Mouse (Mus musculus): ENCODE measurements around the gene Foxi3. TPM values are rescaled to one million over a fixed set of nuclear protein-coding genes. Genes with fewer than 3 reads are reported as not detected.

Foxi3 gene
- polyA plus RNA-seq, 1 experiment from 2014 or later: not detected

GRCm38 (mm10) chr6:70955841-70956240 is 490 bp upstream of the Foxi3 start:
- no peak overlapping the region for H3K9ac ChIP-seq
- H3K27me3 ChIP-seq: peaks cover 86% of the 10 kb centered on the region
- no peak for ATAC-seq (ENCODE audit: borderline replicate concordance, extremely low read depth, low FRiP score, low TSS enrichment)
- WGBS: 3% methylated on average over 12 of the region's 12 CpGs
- no peaks in the 10 kb centered on the region for H3K36me3 ChIP-seq
- no peaks in the 10 kb centered on the region for H3K9me3 ChIP-seq
- H3K4me3 ChIP-seq: peak overlapping the region; percentile 39
- H3K4me1 ChIP-seq: peaks cover 9% of the 10 kb centered on the region; the same call in 1 of the 2 replicates
- H3K27ac ChIP-seq: no peak overlapping the region
- H3K4me2 ChIP-seq: peak overlapping the region; percentile 75

- Histone ChIP-seq H3K4me2 (peak overlapping the region; percentile 75), H3K4me1 (peaks cover 9% of the 10 kb centered on the region; the same call in 1 of the 2 replicates), H3K9me3 (no peaks in the 10 kb centered on the region), H3K36me3 (no peaks in the 10 kb centered on the region), H3K27ac (no peak overlapping the region), H3K27me3 (peaks cover 86% of the 10 kb centered on the region), H3K4me3 (peak overlapping the region; percentile 39), H3K9ac (no peak overlapping the region)
- WGBS: 2% methylated on average over 34 of the region's 34 CpGs
- ATAC-seq (ENCODE audit: borderline replicate concordance, extremely low read depth, low FRiP score, low TSS enrichment): no peak
Measured at GRCm38 (mm10) chr6:70956936-70957335, 605 bp downstream of the Foxi3 start.

GRCm38 (mm10) chr6:70957341-70957940 is 1.1 kb downstream of the Foxi3 start:
- peak overlapping the region; percentile 75; the same call in 1 of the 2 replicates for H3K4me2 ChIP-seq
- no peak overlapping the region for H3K9ac ChIP-seq
- WGBS: 10% methylated on average over 7 of the region's 7 CpGs
- H3K27ac ChIP-seq: no peak overlapping the region
- ATAC-seq (ENCODE audit: borderline replicate concordance, extremely low read depth, low FRiP score, low TSS enrichment): no peak
- no peaks in the 10 kb centered on the region for H3K9me3 ChIP-seq
- H3K36me3 ChIP-seq: no peaks in the 10 kb centered on the region
- peaks cover 82% of the 10 kb centered on the region for H3K27me3 ChIP-seq
- peaks cover 9% of the 10 kb centered on the region; the same call in 1 of the 2 replicates for H3K4me1 ChIP-seq
- H3K4me3 ChIP-seq: peak overlapping the region; percentile 39; the same call in 1 of the 2 replicates

- no peak overlapping the region for H3K27ac ChIP-seq
- 45% methylated on average over 6 of the region's 6 CpGs for WGBS
Measured at GRCm38 (mm10) chr6:70964116-70964830, 7.9 kb downstream of the Foxi3 start.

GRCm38 (mm10) chr6:70965694-70966093 is 9.4 kb downstream of the Foxi3 start:
- Histone ChIP-seq H3K27me3 (peaks cover 29% of the 10 kb centered on the region; the same call in 1 of the 2 replicates), H3K9me3 (no peaks in the 10 kb centered on the region), H3K4me1 (0 out of 2 replicates have a peak, but pooled peaks cover 4% of the 10 kb centered on the region), H3K4me2 (no peak overlapping the region), H3K9ac (no peak overlapping the region), H3K4me3 (no peak overlapping the region), H3K27ac (no peak overlapping the region), H3K36me3 (no peaks in the 10 kb centered on the region)
- no peak for ATAC-seq (ENCODE audit: borderline replicate concordance, extremely low read depth, low FRiP score, low TSS enrichment)
- WGBS: 20% methylated on average over 7 of the region's 7 CpGs

More at GRCm38 (mm10) chr6:70964116-70964830, 7.9 kb downstream of the Foxi3 start:
- Histone ChIP-seq H3K4me2 (no peak overlapping the region), H3K27me3 (peaks cover 44% of the 10 kb centered on the region), H3K4me1 (0 out of 2 replicates have a peak, but pooled peaks cover 4% of the 10 kb centered on the region), H3K9me3 (no peaks in the 10 kb centered on the region), H3K4me3 (no peak overlapping the region), H3K9ac (no peak overlapping the region), H3K36me3 (no peaks in the 10 kb centered on the region)
- ATAC-seq (ENCODE audit: borderline replicate concordance, extremely low read depth, low FRiP score, low TSS enrichment): no peak

GRCm38 (mm10) chr6:70967422-70967821 is 11.1 kb downstream of the Foxi3 start:
- H3K4me3 ChIP-seq: peak overlapping the region; percentile 3; the same call in 1 of the 2 replicates
- no peaks in the 10 kb centered on the region for H3K36me3 ChIP-seq
- 6% methylated on average over 8 of the region's 8 CpGs for WGBS
- ATAC-seq (ENCODE audit: borderline replicate concordance, extremely low read depth, low FRiP score, low TSS enrichment): no peak
- peak overlapping the region; percentile 34 for H3K4me2 ChIP-seq
- no peaks in the 10 kb centered on the region for H3K9me3 ChIP-seq
- no peak overlapping the region for H3K9ac ChIP-seq
- 0 out of 2 replicates have a peak, but pooled peaks cover 4% of the 10 kb centered on the region for H3K4me1 ChIP-seq
- no peak overlapping the region for H3K27ac ChIP-seq
- peaks cover 28% of the 10 kb centered on the region; the same call in 1 of the 2 replicates for H3K27me3 ChIP-seq

- Histone ChIP-seq H3K9ac (no peak overlapping the region), H3K36me3 (no peaks in the 10 kb centered on the region), H3K27me3 (peaks cover 26% of the 10 kb centered on the region; the same call in 1 of the 2 replicates), H3K4me3 (no peak overlapping the region), H3K9me3 (no peaks in the 10 kb centered on the region), H3K4me1 (0 out of 2 replicates have a peak, but pooled peaks cover 4% of the 10 kb centered on the region), H3K4me2 (no peak overlapping the region), H3K27ac (no peak overlapping the region)
- no peak for ATAC-seq (ENCODE audit: borderline replicate concordance, extremely low read depth, low FRiP score, low TSS enrichment)
- WGBS: 52% methylated on average over 4 of the region's 4 CpGs
Measured at GRCm38 (mm10) chr6:70968291-70968690, 12.0 kb downstream of the Foxi3 start.

- Histone ChIP-seq H3K36me3 (no peaks in the 10 kb centered on the region), H3K9ac (no peak overlapping the region), H3K4me3 (no peak overlapping the region), H3K27me3 (no peaks in the 10 kb centered on the region), H3K9me3 (no peaks in the 10 kb centered on the region), H3K4me1 (no peaks in the 10 kb centered on the region), H3K27ac (no peak overlapping the region), H3K4me2 (no peak overlapping the region)
- WGBS: 43% methylated on average over 3 of the region's 3 CpGs
- no peak for ATAC-seq (ENCODE audit: borderline replicate concordance, extremely low read depth, low FRiP score, low TSS enrichment)
Measured at GRCm38 (mm10) chr6:70973066-70973465, 16.7 kb downstream of the Foxi3 start.

- Histone ChIP-seq H3K4me1 (no peaks in the 10 kb centered on the region), H3K9me3 (no peaks in the 10 kb centered on the region), H3K27me3 (no peaks in the 10 kb centered on the region), H3K4me2 (no peak overlapping the region), H3K4me3 (no peak overlapping the region), H3K36me3 (no peaks in the 10 kb centered on the region), H3K27ac (no peak overlapping the region), H3K9ac (no peak overlapping the region)
- 75% methylated on average over 8 of the region's 8 CpGs for WGBS
- no peak for ATAC-seq (ENCODE audit: borderline replicate concordance, extremely low read depth, low FRiP score, low TSS enrichment)
Measured at GRCm38 (mm10) chr6:70981036-70981435, 24.7 kb downstream of the Foxi3 start.

- Histone ChIP-seq H3K36me3 (no peaks in the 10 kb centered on the region), H3K27ac (no peak overlapping the region), H3K4me1 (no peaks in the 10 kb centered on the region), H3K4me3 (no peak overlapping the region), H3K9ac (no peak overlapping the region), H3K4me2 (no peak overlapping the region), H3K27me3 (no peaks in the 10 kb centered on the region), H3K9me3 (no peaks in the 10 kb centered on the region)
- ATAC-seq (ENCODE audit: borderline replicate concordance, extremely low read depth, low FRiP score, low TSS enrichment): no peak
- WGBS: 73% methylated on average over 1 of the region's 1 CpGs
Measured at GRCm38 (mm10) chr6:70982416-70982815, 26.1 kb downstream of the Foxi3 start.

- WGBS: 67% methylated on average over 8 of the region's 8 CpGs
- Histone ChIP-seq H3K4me2 (no peak overlapping the region), H3K27ac (no peak overlapping the region), H3K27me3 (no peaks in the 10 kb centered on the region), H3K36me3 (no peaks in the 10 kb centered on the region), H3K4me1 (no peaks in the 10 kb centered on the region), H3K4me3 (no peak overlapping the region), H3K9me3 (no peaks in the 10 kb centered on the region), H3K9ac (no peak overlapping the region)
- ATAC-seq (ENCODE audit: borderline replicate concordance, extremely low read depth, low FRiP score, low TSS enrichment): no peak
Measured at GRCm38 (mm10) chr6:70986683-70987082, 30.4 kb downstream of the Foxi3 start.

- H3K27ac ChIP-seq: no peak overlapping the region
- no peak overlapping the region for H3K9ac ChIP-seq
- 74% methylated on average over 4 of the region's 4 CpGs for WGBS
- H3K4me3 ChIP-seq: no peak overlapping the region
- no peaks in the 10 kb centered on the region for H3K36me3 ChIP-seq
- no peak overlapping the region for H3K4me2 ChIP-seq
- no peak for ATAC-seq (ENCODE audit: borderline replicate concordance, extremely low read depth, low FRiP score, low TSS enrichment)
- H3K27me3 ChIP-seq: no peaks in the 10 kb centered on the region
- H3K4me1 ChIP-seq: no peaks in the 10 kb centered on the region
- H3K9me3 ChIP-seq: no peaks in the 10 kb centered on the region
Measured at GRCm38 (mm10) chr6:70996123-70996723, 39.9 kb downstream of the Foxi3 start.

Data from lung, embryonic 15.5 days (tissue).